Mouse (Mus musculus) thymus, adult 18-20 months (tissue): Measurements from ENCODE around the gene Ncs1.

Experiments
- DNase-seq, 2 experiments: peaks; one replicate each; pipeline ENCODE4 v3.0.0; 2022; ENCODE audit warnings: mixed read lengths in 2 of 2

Ncs1 gene

GRCm38 (mm10) chr2:31246251-31246971 is 788 bp downstream of the Ncs1 start:
- no peak for DNase-seq

- DNase-seq, result no peak
Observed at GRCm38 (mm10) chr2:31248856-31249255, 3.2 kb downstream of the Ncs1 start.

- DNase-seq, result no peak
Observed at GRCm38 (mm10) chr2:31252167-31252566, 6.5 kb downstream of the Ncs1 start.

GRCm38 (mm10) chr2:31253463-31253862 is 7.8 kb downstream of the Ncs1 start:
- no peak for DNase-seq

GRCm38 (mm10) chr2:31254806-31255205 is 9.2 kb downstream of the Ncs1 start:
- no peak for DNase-seq

- peak; percentile 73 to 84 for DNase-seq
Observed at GRCm38 (mm10) chr2:31255952-31256938, 10.6 kb downstream of the Ncs1 start.

GRCm38 (mm10) chr2:31257096-31257495 is 11.5 kb downstream of the Ncs1 start:
- no peak for DNase-seq

- peak; percentile 43 to 53 for DNase-seq
Observed at GRCm38 (mm10) chr2:31258609-31259366, 13.2 kb downstream of the Ncs1 start.

GRCm38 (mm10) chr2:31259367-31259920 is 13.8 kb downstream of the Ncs1 start:
- no peak for DNase-seq

GRCm38 (mm10) chr2:31260549-31260948 is 14.9 kb downstream of the Ncs1 start:
- no peak for DNase-seq

- DNase-seq, result no peak
Observed at GRCm38 (mm10) chr2:31263039-31263461, 17.4 kb downstream of the Ncs1 start.

GRCm38 (mm10) chr2:31263746-31264378 is 18.2 kb downstream of the Ncs1 start:
- no peak for DNase-seq

- no peak for DNase-seq
Observed at GRCm38 (mm10) chr2:31267447-31267846, 21.8 kb downstream of the Ncs1 start.

- no peak for DNase-seq
Observed at GRCm38 (mm10) chr2:31268631-31269030, 23.0 kb downstream of the Ncs1 start.

- no peak for DNase-seq
Observed at GRCm38 (mm10) chr2:31269188-31269587, 23.6 kb downstream of the Ncs1 start.

GRCm38 (mm10) chr2:31269847-31270246 is 24.2 kb downstream of the Ncs1 start:
- no peak for DNase-seq

- no peak for DNase-seq
Observed at GRCm38 (mm10) chr2:31270470-31270869, 24.8 kb downstream of the Ncs1 start.

- DNase-seq, result no peak
Observed at GRCm38 (mm10) chr2:31271071-31271470, 25.4 kb downstream of the Ncs1 start.

GRCm38 (mm10) chr2:31274993-31275392 is 29.4 kb downstream of the Ncs1 start:
- no peak for DNase-seq

- no peak for DNase-seq
Observed at GRCm38 (mm10) chr2:31277810-31278209, 32.2 kb downstream of the Ncs1 start.

- no peak for DNase-seq
Observed at GRCm38 (mm10) chr2:31278483-31278882, 32.9 kb downstream of the Ncs1 start.

- no peak for DNase-seq
Observed at GRCm38 (mm10) chr2:31281138-31281537, 35.5 kb downstream of the Ncs1 start.
